Mouse (Mus musculus): ENCODE data around the gene Hist1h3a.
"Not testable (repeated sequence)": the region's sequence is repeated elsewhere in the genome, so short reads cannot be mapped to it uniquely, and the experiment has no call there.

Hist1h3a gene

GRCm38 (mm10) chr13:23761871-23762821 is at the start of gene Hist1h3a:
Hist1h3a (minus strand) TSS chr13:23762386.
- peak; percentile 50 for DNase-seq (ENCODE audit: low spot score)

- DNase-seq (ENCODE audit: low spot score) = no peak
These were observed 44.4 kb upstream of the Hist1h3a start, which contains the start of gene Slc17a2 for GRCm38 (mm10) chr13:23806422-23807052. Slc17a2 (plus strand) TSS chr13:23806993.

GRCm38 (mm10) chr13:23804532-23804931 is 42.3 kb upstream of the Hist1h3a start:
- DNase-seq (ENCODE audit: low spot score) = no peak

GRCm38 (mm10) chr13:23799405-23799804 is 37.2 kb upstream of the Hist1h3a start:
- DNase-seq (ENCODE audit: low spot score) = no peak

GRCm38 (mm10) chr13:23792520-23792919 is 30.3 kb upstream of the Hist1h3a start:
- DNase-seq (ENCODE audit: low spot score) = no peak

GRCm38 (mm10) chr13:23779025-23779424 is 16.8 kb upstream of the Hist1h3a start:
- no peak for DNase-seq (ENCODE audit: low spot score)

GRCm38 (mm10) chr13:23778339-23778738 is 16.2 kb upstream of the Hist1h3a start:
- DNase-seq (ENCODE audit: low spot score) = no peak

- peak; percentile 44 for DNase-seq (ENCODE audit: low spot score)
These were observed 10.6 kb upstream of the Hist1h3a start for GRCm38 (mm10) chr13:23772561-23773313.

GRCm38 (mm10) chr13:23769613-23770012 is 7.4 kb upstream of the Hist1h3a start, which contains the start of gene Trim38:
Trim38 (plus strand) TSS chr13:23769913.
- not testable (repeated sequence) for DNase-seq (ENCODE audit: low spot score)

GRCm38 (mm10) chr13:23768834-23769397 is 6.7 kb upstream of the Hist1h3a start:
- DNase-seq (ENCODE audit: low spot score) = no peak

- DNase-seq (ENCODE audit: low spot score) = no peak
These were observed 4.6 kb upstream of the Hist1h3a start for GRCm38 (mm10) chr13:23766772-23767171.

GRCm38 (mm10) chr13:23765172-23765513 is 3.0 kb upstream of the Hist1h3a start:
- no peak for DNase-seq (ENCODE audit: low spot score)

GRCm38 (mm10) chr13:23764324-23765171 is 2.4 kb upstream of the Hist1h3a start:
- DNase-seq (ENCODE audit: low spot score) = no peak

GRCm38 (mm10) chr13:23763586-23764323 is 1.6 kb upstream of the Hist1h3a start, which contains the start of gene Hist1h1a:
Hist1h1a (plus strand) TSS chr13:23763666.
- peak; percentile 80 for DNase-seq (ENCODE audit: low spot score)

GRCm38 (mm10) chr13:23763242-23763585 is 1.0 kb upstream of the Hist1h3a start:
- DNase-seq (ENCODE audit: low spot score) = no peak

- peak; percentile 98 for DNase-seq (ENCODE audit: low spot score)
These were observed 968 bp downstream of the Hist1h3a start, which contains the start of gene Hist1h4a for GRCm38 (mm10) chr13:23760972-23761864. Hist1h4a (minus strand) TSS chr13:23761230.

GRCm38 (mm10) chr13:23760240-23760971 is 1.8 kb downstream of the Hist1h3a start:
- no peak for DNase-seq (ENCODE audit: low spot score)

GRCm38 (mm10) chr13:23759916-23760239 is 2.3 kb downstream of the Hist1h3a start:
- DNase-seq (ENCODE audit: low spot score) = no peak

Measured in ovary, postnatal 36 days (tissue).